Mouse (Mus musculus): Measurements from ENCODE around the gene Dus2. TPM values are rescaled to one million over a fixed set of nuclear protein-coding genes. Genes with fewer than 3 reads are reported as not detected.

Dus2 gene
- total and polyA plus RNA-seq, 3 experiments, result 20.7 to 27.2 (median 23.2) TPM

- TF ChIP-seq MAFK (IDR thresholded peaks at IDR 0.05; ENCODE audit: insufficient replicate concordance, low read length) (0 out of 2 replicates have a peak, but pooled peaks have one; percentile 18), UBTF (IDR thresholded peaks at IDR 0.05; ENCODE audit: low read depth, low read length) (no peak), ETS1 (conservative IDR thresholded peaks at IDR 0.05; ENCODE audit: low read depth, low read length) (peak; percentile 69), MAX (IDR thresholded peaks at IDR 0.05; ENCODE audit: low read length) (peak; percentile 80), USF2 (conservative IDR thresholded peaks at IDR 0.05; ENCODE audit: low read depth, low read length) (no peak), SIN3A (IDR thresholded peaks at IDR 0.05; ENCODE audit: low read length) (peak; percentile 40; the same call in 1 of the 2 replicates), JUND (conservative IDR thresholded peaks at IDR 0.05; ENCODE audit: low read depth, low read length) (peak; percentile 51; the same call in 1 of the 2 replicates), NELFE (IDR thresholded peaks at IDR 0.05; ENCODE audit: low read depth, low read length) (peak; percentile 42; the same call in 1 of the 2 replicates), RCOR1 (conservative IDR thresholded peaks at IDR 0.05; ENCODE audit: low read depth, low read length) (peak; percentile 73), POLR2AphosphoS2 (IDR thresholded peaks at IDR 0.05; ENCODE audit: low read depth, low read length) (no peak)
Measured at GRCm38 (mm10) chr8:106039605-106040004, 48.5 kb downstream of the Dus2 start (continued).

DNA sequence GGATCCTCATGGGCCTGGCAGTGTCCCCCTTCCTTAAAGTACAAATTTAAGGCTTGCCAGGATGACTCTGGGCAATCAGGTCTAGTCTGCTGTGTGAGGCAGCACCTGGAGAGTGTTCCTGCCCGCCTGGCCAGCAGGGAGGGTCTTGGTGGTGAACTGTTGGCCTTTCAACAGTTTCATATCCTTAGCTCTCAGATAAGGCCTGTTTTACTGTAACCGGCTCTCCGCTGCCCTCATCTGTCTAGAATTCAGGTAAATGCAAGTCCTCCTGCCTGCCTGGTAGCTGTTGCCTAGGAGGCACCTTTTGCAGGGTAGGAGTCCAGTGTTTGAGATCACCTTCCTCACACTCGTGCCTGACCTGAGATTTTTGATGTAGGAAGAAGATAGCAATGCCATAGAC is 49.1 kb downstream of the Dus2 start:
- DNase-seq (ENCODE audit: extremely low read depth), result no peak

DNA sequence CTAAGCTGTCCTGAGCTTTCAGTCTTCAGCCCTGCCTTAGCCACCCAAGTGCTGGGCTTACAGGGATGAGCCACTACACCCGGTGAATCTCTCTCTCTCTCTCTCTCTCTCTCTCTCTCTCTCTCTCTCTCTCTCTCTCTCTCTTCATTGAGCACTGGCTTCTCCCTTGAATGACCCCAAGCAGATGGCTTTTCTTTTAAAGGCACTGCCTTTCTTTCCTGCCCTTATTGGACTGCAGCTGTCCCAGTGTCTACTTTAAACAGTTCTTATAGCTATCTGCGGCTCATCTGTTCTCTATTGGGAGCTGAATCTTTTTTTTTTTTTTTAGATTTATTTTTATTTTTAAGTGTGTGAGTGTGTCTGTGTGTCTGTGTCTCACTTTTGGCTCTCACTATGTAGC is 51.9 kb downstream of the Dus2 start:
- no peaks in the 10 kb centered on the region for H3K27me3 ChIP-seq (replicated peaks)
- DNase-seq (ENCODE audit: extremely low read depth), result no peak
- no peak for TF ChIP-seq CTCF (conservative IDR thresholded peaks at IDR 0.05 in 1 of 2, IDR thresholded peaks at IDR 0.05 in 1 of 2; ENCODE audit: low read depth in 2 of 2, low read length in 2 of 2)
- no peak for TF ChIP-seq MXI1 (IDR thresholded peaks at IDR 0.05; ENCODE audit: low read depth, low read length)
- no peak for TF ChIP-seq KAT2A (IDR thresholded peaks at IDR 0.05; ENCODE audit: insufficient replicate concordance, low read length)
- no peak for TF ChIP-seq NELFE (IDR thresholded peaks at IDR 0.05; ENCODE audit: low read depth, low read length)
- no peak for TF ChIP-seq POLR2AphosphoS2 (IDR thresholded peaks at IDR 0.05; ENCODE audit: low read depth, low read length)
- no peak for TF ChIP-seq ZNF384 (IDR thresholded peaks at IDR 0.05; ENCODE audit: low read depth, low read length)
- TF ChIP-seq MEF2A (IDR thresholded peaks at IDR 0.05; ENCODE audit: borderline replicate concordance, low read depth, low read length), result no peak
- TF ChIP-seq ETS1 (conservative IDR thresholded peaks at IDR 0.05; ENCODE audit: low read depth, low read length), result no peak
- TF ChIP-seq UBTF (IDR thresholded peaks at IDR 0.05; ENCODE audit: low read depth, low read length), result no peak
- TF ChIP-seq PAX5 (IDR thresholded peaks at IDR 0.05; ENCODE audit: low read length), result no peak
- no peak for TF ChIP-seq GABPA (IDR thresholded peaks at IDR 0.05; ENCODE audit: insufficient replicate concordance, low read depth, low read length)
- no peak for TF ChIP-seq MAFK (IDR thresholded peaks at IDR 0.05; ENCODE audit: insufficient replicate concordance, low read length)
- no peak for TF ChIP-seq ELF1 (IDR thresholded peaks at IDR 0.05; ENCODE audit: low read depth, low read length)
- no peak for TF ChIP-seq IRF4 (IDR thresholded peaks at IDR 0.05; ENCODE audit: low read depth, low read length)
- TF ChIP-seq MYC (IDR thresholded peaks at IDR 0.05; ENCODE audit: low read depth, low read length), result no peak
- TF ChIP-seq MAZ (IDR thresholded peaks at IDR 0.05; ENCODE audit: low read depth, low read length), result no peak
- no peak for TF ChIP-seq ZC3H11A (IDR thresholded peaks at IDR 0.05; ENCODE audit: low read depth, low read length)
- no peak for TF ChIP-seq TBP (conservative IDR thresholded peaks at IDR 0.05; ENCODE audit: low read depth, low read length)
- TF ChIP-seq RAD21 (IDR thresholded peaks at IDR 0.05; ENCODE audit: low read depth, low read length), result no peak
- TF ChIP-seq ZMIZ1 (IDR thresholded peaks at IDR 0.05; ENCODE audit: low read depth, low read length), result no peak
- dilution Hi-C loops (cut with MboI; ENCODE audit: extremely low pct_ligation_motif_present, extremely low pct_unique_long_range_greater_than_20kb, low sequenced_read_pairs), result no loop called here
- no peaks in the 10 kb centered on the region for H3K9me3 ChIP-seq (replicated peaks; ENCODE audit: low read length)
- H3K36me3 ChIP-seq (replicated peaks in 1 of 2; ENCODE audit: control insufficient read depth in 1 of 2, insufficient read depth in 1 of 2, low read length in 1 of 2), result peaks cover 32 to 68% of the 10 kb centered on the region in 2 experiments
- no peaks in the 10 kb centered on the region for H3K79me2 ChIP-seq (replicated peaks; ENCODE audit: control insufficient read depth, extremely low read depth, insufficient read depth, poor library complexity, severe bottlenecking)
- no peak overlapping the region for H3K4me3 ChIP-seq (replicated peaks in 1 of 3; ENCODE audit: low read depth in 2 of 3, low read length in 2 of 3, poor library complexity in 1 of 3)
- no peak overlapping the region for H3K4me2 ChIP-seq (ENCODE audit: insufficient read depth, low read depth, poor library complexity, severe bottlenecking)
- no peak overlapping the region for H3K27ac ChIP-seq (ENCODE audit: insufficient read depth, low read depth)
- no peak overlapping the region for H3K9ac ChIP-seq (ENCODE audit: insufficient read depth, low read depth)
- in situ Hi-C loops (cut with MboI; ENCODE audit: low pct_ligation_motif_present, low pct_unique_long_range_greater_than_20kb, low sequenced_read_pairs), result loop anchor here (25.0 kb wide), 1 partner anchor 331 kb away; the partner anchor contains the start of genes 4933405L10Rik, Acd, Enkd1 and Pard6a
- H3K4me1 ChIP-seq (ENCODE audit: control insufficient read depth in 1 of 2, insufficient read depth in 2 of 2), result peaks cover 26 to 76% of the 10 kb centered on the region in 2 experiments

More for the DNA sequence above, 49.1 kb downstream of the Dus2 start:
- dilution Hi-C loops (cut with MboI; ENCODE audit: extremely low pct_ligation_motif_present, extremely low pct_unique_long_range_greater_than_20kb, low sequenced_read_pairs), result no loop called here
- Histone ChIP-seq H3K27ac (ENCODE audit: insufficient read depth, low read depth) (peak overlapping the region; percentile 25; the same call in 1 of the 2 replicates), H3K4me3 (replicated peaks in 1 of 3; ENCODE audit: low read depth in 2 of 3, low read length in 2 of 3, poor library complexity in 1 of 3) (no peak overlapping the region), H3K4me1 (ENCODE audit: control insufficient read depth in 1 of 2, insufficient read depth in 2 of 2) (peaks cover 16 to 56% of the 10 kb centered on the region in 2 experiments), H3K9ac (ENCODE audit: insufficient read depth, low read depth) (no peak overlapping the region), H3K79me2 (replicated peaks; ENCODE audit: control insufficient read depth, extremely low read depth, insufficient read depth, poor library complexity, severe bottlenecking) (no peaks in the 10 kb centered on the region), H3K36me3 (replicated peaks in 1 of 2; ENCODE audit: control insufficient read depth in 1 of 2, insufficient read depth in 1 of 2, low read length in 1 of 2) (peaks cover 29 to 72% of the 10 kb centered on the region in 2 experiments), H3K4me2 (ENCODE audit: insufficient read depth, low read depth, poor library complexity, severe bottlenecking) (no peak overlapping the region), H3K9me3 (replicated peaks; ENCODE audit: low read length) (no peaks in the 10 kb centered on the region), H3K27me3 (replicated peaks) (no peaks in the 10 kb centered on the region)
- no peak for TF ChIP-seq NELFE (IDR thresholded peaks at IDR 0.05; ENCODE audit: low read depth, low read length)
- no peak for TF ChIP-seq ZMIZ1 (IDR thresholded peaks at IDR 0.05; ENCODE audit: low read depth, low read length)
- no peak for TF ChIP-seq UBTF (IDR thresholded peaks at IDR 0.05; ENCODE audit: low read depth, low read length)
- no peak for TF ChIP-seq CHD1 (IDR thresholded peaks at IDR 0.05; ENCODE audit: low read depth, low read length)
- peak; percentile 29 for TF ChIP-seq RAD21 (IDR thresholded peaks at IDR 0.05; ENCODE audit: low read depth, low read length)
- TF ChIP-seq CTCF (conservative IDR thresholded peaks at IDR 0.05 in 1 of 2, IDR thresholded peaks at IDR 0.05 in 1 of 2; ENCODE audit: low read depth in 2 of 2, low read length in 2 of 2), result peak in 1 of 2 experiments; percentile 58; a peak in 2 of 4 replicates
- peak; percentile 40 for TF ChIP-seq SMC3 (IDR thresholded peaks at IDR 0.05; ENCODE audit: low read depth, low read length)
- no peak for TF ChIP-seq MYC (IDR thresholded peaks at IDR 0.05; ENCODE audit: low read depth, low read length)
- TF ChIP-seq MXI1 (IDR thresholded peaks at IDR 0.05; ENCODE audit: low read depth, low read length), result no peak
- no peak for TF ChIP-seq MAX (IDR thresholded peaks at IDR 0.05; ENCODE audit: low read length)
- TF ChIP-seq ZKSCAN1 (IDR thresholded peaks at IDR 0.05; ENCODE audit: borderline replicate concordance, low read depth, low read length), result no peak
- no peak for TF ChIP-seq E2F4 (IDR thresholded peaks at IDR 0.05; ENCODE audit: insufficient replicate concordance, low read depth, low read length)
- in situ Hi-C loops (cut with MboI; ENCODE audit: low pct_ligation_motif_present, low pct_unique_long_range_greater_than_20kb, low sequenced_read_pairs), result loop anchor here (25.0 kb wide), 1 partner anchor 328 kb away; the partner anchor contains the start of genes 4933405L10Rik, Acd, Enkd1 and Pard6a

All from CH12.LX (cell line).